Mouse (Mus musculus): ENCODE measurements around the gene Gucy2g. TPM values are rescaled to one million over a fixed set of nuclear protein-coding genes. Genes with fewer than 3 reads are reported as not detected.

Gene Gucy2g
- total RNA-seq (2021), result under 1 TPM in 1 of 2 experiments, not detected in 1; 0.08 TPM

GRCm38 (mm10) chr19:55241186-55241645, at the start of gene Gucy2g:
Gucy2g (minus strand) TSS chr19:55241236.
- intact Hi-C loops (cut with DNase I), result no loop called here
- DNase-seq, result no peak

- intact Hi-C loops (cut with DNase I), result no loop called here
- DNase-seq, result no peak
These were observed 47.9 kb upstream of the Gucy2g start for GRCm38 (mm10) chr19:55288974-55289373.

DNA sequence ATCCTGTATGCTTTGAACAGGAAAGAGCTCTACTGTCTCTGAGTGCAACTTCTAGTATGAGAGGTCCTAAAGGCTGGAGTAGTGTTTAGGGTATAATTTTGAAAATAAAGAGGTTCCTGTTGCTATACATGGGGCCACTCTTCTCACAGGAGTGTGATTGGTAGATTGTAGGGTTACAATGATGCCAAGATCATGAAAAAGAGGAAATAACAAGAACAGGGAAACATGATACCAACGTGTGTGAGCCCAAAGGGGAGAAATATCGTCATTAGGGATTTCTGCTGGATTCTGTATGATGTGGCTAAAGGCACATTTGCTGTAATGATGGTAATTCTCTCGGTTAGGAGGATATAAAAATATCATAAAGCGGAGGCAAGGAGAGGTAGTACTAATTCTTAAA, 45.0 kb upstream of the Gucy2g start:
- intact Hi-C loops (cut with DNase I), result no loop called here
- no peak for DNase-seq

DNA sequence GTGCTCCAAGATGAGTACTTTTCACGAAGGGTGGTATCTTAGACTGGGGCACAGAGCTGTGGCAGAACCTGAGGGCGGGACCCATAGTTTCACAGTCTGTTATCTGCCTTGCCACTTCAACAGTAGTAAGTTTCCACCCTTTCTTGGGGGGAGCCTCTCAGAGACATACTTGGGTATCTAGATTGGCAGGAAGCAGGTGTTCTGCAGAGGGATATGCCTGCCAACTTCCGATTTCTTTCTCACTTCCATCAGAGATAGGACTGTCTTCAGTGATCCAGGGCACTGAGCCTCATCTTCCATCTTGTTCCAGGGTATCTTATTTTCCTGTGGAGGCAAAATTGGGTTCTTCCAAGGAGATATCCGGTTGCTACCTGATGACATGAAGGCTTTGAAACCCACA, 43.1 kb upstream of the Gucy2g start:
- intact Hi-C loops (cut with DNase I), result no loop called here
- no peak for DNase-seq

GRCm38 (mm10) chr19:55276770-55277169, 35.7 kb upstream of the Gucy2g start:
- intact Hi-C loops (cut with DNase I), result no loop called here
- DNase-seq, result no peak

DNA sequence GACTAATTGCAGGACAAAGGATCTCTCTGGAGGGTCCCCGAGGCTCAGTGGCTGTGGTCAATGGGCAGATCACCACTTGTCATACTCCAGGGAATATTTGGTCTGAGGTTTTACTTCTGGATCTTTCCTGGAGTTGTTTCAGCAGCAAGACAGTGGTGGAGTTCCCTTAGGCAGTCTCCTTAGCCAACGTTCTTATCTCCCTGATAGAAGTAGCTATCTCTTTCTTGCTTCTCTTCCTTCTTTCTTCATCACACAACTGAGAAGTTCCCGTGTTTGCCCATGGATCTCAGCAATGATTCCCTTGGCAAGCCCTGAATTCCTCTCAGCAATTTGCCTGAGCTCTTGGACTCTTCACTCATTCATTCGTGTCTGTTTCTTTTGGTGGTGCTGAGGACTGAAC, 35.1 kb upstream of the Gucy2g start:
- intact Hi-C loops (cut with DNase I), result no loop called here

GRCm38 (mm10) chr19:55273340-55273739, 32.3 kb upstream of the Gucy2g start:
- intact Hi-C loops (cut with DNase I), result no loop called here
- no peak for DNase-seq

More for the DNA sequence above, 35.1 kb upstream of the Gucy2g start:
- no peak for DNase-seq

- no peak for DNase-seq
- intact Hi-C loops (cut with DNase I), result no loop called here
These were observed 30.4 kb upstream of the Gucy2g start for GRCm38 (mm10) chr19:55271448-55271847.

- no peak for DNase-seq
- intact Hi-C loops (cut with DNase I), result no loop called here
These were observed 28.0 kb upstream of the Gucy2g start for GRCm38 (mm10) chr19:55269051-55269450.

DNA sequence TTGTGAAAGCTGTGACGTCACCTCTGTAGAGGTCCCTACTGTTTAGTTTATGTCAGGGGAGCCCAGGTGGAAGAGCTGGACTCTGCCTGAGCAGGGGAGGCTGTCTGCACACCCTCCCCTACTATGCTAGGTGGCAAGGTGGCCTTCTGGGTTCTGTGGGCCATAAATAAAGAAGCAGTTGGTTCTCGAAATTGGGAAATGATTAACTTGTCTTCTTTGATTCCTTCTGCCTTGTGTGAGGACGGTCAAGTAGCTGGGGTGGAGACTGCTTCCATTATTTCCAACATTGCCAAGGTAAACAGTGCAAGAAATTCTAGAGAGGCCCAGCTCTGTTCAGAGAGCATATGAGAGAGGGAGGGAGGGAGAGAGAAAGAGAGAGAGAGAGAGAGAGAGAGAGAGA, 27.1 kb upstream of the Gucy2g start:
- intact Hi-C loops (cut with DNase I), result no loop called here
- DNase-seq, result no peak

- DNase-seq, result no peak
- intact Hi-C loops (cut with DNase I), result no loop called here
These were observed 25.8 kb upstream of the Gucy2g start for GRCm38 (mm10) chr19:55266786-55267185.

DNA sequence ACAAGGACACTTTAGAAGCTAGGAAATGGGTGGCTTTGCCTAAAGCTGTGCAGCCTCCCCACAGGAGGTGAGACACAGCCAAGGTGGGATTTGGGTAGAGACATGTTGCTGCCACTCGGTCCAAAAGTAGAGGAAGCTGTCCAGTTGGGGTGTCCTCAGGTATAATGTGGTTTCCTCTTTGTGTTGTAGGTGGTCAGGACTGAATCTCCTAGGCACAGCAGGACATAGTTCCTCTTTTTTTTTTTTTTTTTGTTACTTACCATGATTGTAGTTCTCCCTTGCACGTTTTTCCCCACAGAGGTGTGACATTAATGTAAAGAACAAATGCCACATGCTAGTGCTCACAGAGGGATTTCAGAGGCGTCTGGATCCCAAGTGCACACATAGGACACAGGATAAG, 24.2 kb upstream of the Gucy2g start:
- intact Hi-C loops (cut with DNase I), result no loop called here

DNA sequence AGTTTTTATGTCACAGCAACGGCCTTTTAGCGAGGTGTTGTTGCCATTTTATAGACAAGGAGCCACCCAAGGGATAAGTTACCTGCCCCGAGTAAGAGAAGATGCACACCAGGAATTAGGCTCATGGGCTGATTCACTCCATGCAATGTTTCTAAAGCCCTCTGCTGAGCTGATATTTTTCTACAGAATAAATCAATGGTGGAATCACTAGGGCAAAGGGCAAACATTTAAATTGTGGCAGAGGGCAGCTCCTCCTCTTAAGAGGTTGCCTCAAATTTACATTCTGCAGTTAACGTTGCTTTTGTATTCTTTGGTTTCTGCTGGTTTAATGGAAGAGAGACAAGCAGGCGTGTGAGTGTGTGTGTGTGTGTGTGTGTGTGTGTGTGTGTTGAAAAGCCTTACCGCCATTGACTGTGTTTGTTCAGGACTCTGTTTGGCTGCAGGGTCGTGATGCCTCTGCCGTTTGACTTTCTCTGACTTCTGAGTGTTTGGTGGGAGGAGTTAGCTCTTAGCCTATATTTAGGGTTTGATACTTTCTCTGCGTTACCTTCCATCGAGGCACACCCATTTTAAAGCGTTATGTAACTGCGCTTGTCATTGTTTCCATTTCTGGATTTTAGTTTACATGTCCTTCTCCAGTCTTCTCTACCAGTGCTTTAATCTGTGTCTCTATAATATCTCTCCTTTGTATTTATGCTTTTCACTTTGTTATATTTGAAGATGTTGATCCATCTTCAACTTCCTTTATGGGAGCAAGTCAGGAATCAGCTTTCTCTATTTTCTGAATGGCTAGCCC, 19.6 kb upstream of the Gucy2g start:
- intact Hi-C loops (cut with DNase I), result no loop called here
- no peak for DNase-seq

More for the DNA sequence above, 24.2 kb upstream of the Gucy2g start:
- no peak for DNase-seq

DNA sequence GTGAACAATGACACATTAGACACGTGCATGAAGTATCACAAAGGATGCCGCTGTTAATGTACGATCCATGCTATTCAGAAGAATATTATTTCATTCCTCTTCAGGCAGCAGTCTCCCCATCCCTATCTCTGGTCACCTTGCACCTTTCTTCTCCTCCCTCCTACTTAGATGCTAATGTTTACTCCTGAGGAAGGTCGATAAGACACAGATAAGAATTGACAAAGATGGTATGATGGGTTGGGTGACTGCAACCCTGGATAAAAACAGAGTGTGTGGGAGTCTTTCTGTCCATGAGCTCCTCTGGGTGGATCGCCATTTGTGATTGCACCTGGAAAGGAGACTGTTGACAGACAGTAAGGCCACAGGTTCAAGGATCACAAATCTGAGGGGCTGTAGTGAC, 17.5 kb upstream of the Gucy2g start:
- intact Hi-C loops (cut with DNase I), result no loop called here
- no peak for DNase-seq

DNA sequence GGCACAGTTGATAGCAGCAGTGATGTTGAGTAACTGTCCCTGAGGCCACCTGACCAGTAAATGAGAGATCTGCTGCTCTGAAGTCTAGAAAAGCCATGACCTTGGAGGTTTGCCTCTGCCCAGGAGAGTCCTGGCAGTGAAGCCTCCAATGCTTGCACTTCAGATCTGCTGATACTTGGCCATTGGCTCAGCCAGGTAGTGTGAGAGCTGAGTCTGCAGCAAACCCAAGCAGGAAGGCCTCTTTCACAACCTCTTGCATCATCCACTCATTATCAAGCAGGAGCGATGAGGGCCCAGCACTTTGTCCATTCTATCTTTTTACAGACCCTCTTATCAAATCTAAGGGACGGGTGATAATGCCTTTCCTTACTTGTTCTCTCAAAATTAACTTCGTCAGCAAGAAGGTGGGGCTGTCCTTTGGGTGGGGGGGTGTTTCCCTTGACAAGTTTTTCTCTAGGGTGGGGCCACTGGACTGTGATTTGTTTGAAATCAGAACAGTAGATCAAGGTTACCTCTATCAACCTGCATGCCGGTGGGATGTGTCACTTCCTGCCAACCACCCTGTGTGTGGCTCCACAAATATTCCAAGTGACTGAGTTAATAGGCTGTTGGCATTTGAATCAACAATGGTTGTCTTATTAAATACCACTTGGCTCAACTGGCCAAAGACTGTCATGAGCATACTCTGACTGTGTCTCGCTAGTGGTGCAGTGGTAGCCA, 16.8 kb upstream of the Gucy2g start:
- no peak for DNase-seq
- intact Hi-C loops (cut with DNase I), result no loop called here

DNA sequence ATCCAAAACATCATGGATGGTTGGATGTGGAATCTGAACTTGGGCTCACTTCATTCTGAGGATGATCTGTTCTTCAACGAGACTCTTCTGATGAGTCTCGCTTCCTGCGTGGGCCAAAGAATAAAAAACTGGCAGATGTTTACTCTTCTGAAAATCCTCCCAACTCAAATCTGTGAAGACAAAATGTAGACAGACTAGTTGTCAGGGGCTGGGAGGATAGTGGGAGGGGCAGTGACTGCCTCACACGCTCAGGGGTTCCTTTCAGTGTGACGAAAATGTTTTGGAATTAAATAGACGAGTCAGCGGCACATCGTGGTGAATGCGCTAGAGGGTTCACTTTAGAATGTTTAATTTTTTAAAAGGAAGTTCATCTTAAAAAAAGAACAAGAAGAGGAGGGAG, 15.1 kb upstream of the Gucy2g start:
- no peak for DNase-seq
- intact Hi-C loops (cut with DNase I), result no loop called here

- intact Hi-C loops (cut with DNase I), result no loop called here
- no peak for DNase-seq
These were observed 13.5 kb upstream of the Gucy2g start for GRCm38 (mm10) chr19:55254513-55255016.

GRCm38 (mm10) chr19:55253570-55254441, 12.8 kb upstream of the Gucy2g start:
- peak; percentile 72 to 84 for DNase-seq
- intact Hi-C loops (cut with DNase I), result no loop called here

- DNase-seq, result no peak
- intact Hi-C loops (cut with DNase I), result no loop called here
These were observed 12.2 kb upstream of the Gucy2g start for GRCm38 (mm10) chr19:55253239-55253569.

- intact Hi-C loops (cut with DNase I), result no loop called here
- no peak for DNase-seq
These were observed 10.5 kb upstream of the Gucy2g start, which contains the start of gene Acsl5 for GRCm38 (mm10) chr19:55251383-55252124. Acsl5 (plus strand) TSS chr19:55251938.

Measured in heart, postnatal 36 days (tissue).